Mouse (Mus musculus) frontal cortex, adult (tissue): ENCODE measurements at regions not wholly inside any gene's neighbourhood (a gene's known extent, or its start where the extent isn't known, plus 50 kb on each side); places are given as distances from the start of the nearest gene placed in this dataset.

Source experiments
- ATAC-seq: cut with Nextera tagmentation; 2 replicates; pipeline ENCODE4 v1.9.2; 2017; ENCODE audit warnings: mild to moderate bottlenecking, moderate library complexity, mixed read lengths; ENCODE audit not compliant: low TSS enrichment

GRCm38 (mm10) chr13:116795041-116795440, 230.3 kb downstream of the Parp8 start:
- ATAC-seq = no peak

- ATAC-seq = no peak
Observed at GRCm38 (mm10) chr13:116781616-116782015, 243.7 kb downstream of the Parp8 start.

DNA sequence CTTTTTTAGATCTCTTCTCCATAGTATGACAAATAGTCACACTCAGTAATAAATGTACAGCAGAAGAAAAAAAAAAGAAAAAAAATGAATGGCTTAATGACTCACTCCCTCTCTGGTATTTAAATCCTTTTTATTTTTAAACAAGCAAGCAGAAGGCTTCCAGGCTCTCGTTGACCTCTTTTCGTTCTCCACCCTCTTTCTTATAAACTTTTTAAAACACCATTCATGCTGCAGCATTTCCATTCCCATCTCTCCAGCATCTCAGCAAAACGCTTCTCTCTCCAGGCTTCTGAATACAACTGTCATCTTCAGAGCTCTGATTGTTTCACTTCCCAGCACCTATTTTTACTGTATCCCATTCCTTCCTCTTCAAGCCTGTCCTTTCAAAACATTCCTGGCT, 259.8 kb downstream of the Parp8 start:
- peak; percentile 90 for ATAC-seq

DNA sequence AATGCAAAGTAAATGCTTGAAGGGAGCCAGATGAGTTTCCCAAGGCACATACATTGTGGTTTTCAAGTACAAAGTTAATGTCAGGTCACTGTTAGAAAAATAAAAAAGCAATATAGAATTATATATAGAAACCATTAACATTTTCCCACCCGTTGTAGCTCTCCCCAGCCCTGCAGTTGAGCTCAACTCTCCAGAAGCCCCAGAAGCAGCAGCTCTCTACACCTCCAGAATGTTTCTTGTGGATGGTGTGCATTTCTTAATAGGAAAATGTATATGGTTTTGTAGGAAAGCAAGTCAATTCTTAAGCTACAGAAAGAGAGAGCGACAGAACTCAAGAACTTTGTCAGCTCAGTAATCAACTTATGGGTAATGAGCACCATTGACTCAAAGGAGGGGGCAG, 265.4 kb downstream of the Parp8 start:
- ATAC-seq = peak; percentile 90

- no peak for ATAC-seq
Observed at GRCm38 (mm10) chr13:116740825-116741224, 284.5 kb downstream of the Parp8 start.

DNA sequence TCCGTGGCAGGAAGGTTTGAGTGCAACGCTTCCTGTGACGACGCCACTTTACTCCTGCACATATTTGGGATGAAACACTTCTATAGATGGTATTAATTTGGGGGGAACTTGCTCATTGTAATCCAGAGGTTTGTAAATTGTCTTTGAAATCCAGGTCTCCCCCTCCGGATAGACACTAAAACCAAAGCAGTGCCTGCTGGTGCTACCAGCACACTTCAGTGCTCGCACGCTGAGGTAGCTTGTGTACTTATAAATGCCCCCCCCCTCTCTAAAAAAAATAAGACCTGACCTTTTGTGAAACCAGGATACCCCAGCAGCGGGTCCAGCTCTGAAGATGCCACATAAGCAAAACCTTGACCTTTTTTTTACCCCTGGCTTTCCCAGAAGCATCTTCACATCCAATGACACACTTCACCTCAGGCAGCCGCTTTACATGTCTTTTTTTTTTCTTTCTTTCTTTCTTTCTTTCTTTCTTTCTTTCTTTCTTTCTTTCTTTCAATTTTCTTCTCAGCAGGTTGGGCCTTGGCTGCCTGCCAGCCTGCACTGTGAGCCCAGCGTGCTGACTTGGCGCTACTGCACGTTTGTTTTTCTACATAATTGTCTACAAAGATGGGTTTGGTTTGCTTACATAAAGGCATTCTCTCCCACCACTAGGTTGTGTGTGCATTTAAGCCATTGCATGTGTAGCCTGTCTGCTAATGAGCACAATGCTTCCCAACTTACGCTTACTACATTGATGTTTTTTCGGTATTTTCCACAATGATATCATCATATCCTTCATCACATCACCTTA, 301.8 kb downstream of the Parp8 start:
- no peak for ATAC-seq

DNA sequence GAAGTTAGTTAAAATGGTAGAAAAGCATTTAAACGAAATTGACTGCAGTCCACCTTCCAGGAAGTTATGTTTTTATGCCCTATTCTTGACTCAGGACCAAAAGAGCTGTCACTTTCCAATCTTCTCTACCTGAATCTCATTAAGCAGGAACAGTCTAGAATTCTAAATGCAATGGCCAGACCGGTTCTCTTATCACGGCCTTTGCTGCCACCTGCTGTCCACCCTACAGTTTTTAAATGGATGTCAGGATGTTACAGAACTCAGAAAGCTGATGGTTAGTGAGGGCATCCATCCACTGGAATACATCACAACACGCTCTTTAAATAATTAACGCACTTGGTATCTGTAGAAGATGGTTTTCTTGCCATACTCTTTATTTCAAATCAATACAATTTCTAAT, 310.5 kb downstream of the Parp8 start:
- peak; percentile 83 for ATAC-seq

DNA sequence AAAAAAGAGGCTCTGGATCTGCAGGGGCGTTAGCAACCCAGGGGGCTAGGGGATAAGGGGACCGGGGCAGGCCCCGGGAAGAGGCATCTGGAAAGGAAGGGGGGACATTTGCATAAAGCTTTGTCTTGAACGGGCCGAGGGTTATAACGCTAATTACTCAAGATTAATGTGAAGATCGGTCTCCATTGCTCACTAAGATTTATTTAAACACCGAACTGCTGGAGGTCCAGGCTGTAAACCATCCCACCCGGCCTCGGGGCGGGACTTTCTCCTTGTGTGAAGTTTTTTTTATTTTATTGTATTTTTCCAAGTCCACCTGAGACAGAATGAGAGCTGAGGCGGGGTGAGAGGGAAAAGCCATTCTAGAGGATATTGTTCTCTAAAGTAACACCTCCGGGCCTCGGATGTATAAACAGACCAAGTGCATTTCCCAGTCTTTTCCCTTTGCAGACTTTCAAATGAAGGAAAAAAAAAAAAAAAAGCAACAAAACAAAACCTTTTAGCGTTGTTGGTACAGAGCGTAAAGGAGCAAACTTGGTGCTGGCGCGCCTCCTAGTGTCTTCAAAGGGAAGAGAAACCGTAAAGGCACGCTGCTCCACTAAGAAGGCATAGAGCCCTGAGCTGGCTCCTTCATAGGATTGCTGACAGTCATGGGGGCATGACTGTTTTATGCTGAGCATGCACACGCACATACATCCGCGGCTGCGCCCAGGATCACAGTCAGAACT, 313.3 kb downstream of the Parp8 start:
- peak; percentile 96 for ATAC-seq

GRCm38 (mm10) chr13:116711148-116711865, 314.0 kb downstream of the Parp8 start:
- no peak for ATAC-seq

DNA sequence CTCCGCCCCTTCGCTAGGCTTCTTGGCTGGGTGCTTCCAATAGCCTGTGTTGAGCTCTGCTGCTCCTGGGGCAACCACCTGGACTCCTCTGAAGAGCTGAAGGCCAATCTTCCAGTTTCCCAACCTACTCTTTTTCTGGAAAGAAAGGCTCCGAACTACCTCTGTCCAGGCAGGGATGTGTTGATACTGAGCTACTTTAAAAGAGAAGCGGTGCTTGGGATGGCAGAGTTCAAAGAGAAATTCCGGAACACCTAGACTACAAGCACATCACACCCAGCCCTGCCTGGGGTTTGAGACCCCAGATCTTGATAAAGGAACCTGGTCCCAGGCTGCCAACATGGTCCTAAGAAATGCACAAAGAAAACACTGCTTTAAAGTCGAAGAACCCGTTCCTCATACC, 315.7 kb downstream of the Parp8 start:
- ATAC-seq = no peak

DNA sequence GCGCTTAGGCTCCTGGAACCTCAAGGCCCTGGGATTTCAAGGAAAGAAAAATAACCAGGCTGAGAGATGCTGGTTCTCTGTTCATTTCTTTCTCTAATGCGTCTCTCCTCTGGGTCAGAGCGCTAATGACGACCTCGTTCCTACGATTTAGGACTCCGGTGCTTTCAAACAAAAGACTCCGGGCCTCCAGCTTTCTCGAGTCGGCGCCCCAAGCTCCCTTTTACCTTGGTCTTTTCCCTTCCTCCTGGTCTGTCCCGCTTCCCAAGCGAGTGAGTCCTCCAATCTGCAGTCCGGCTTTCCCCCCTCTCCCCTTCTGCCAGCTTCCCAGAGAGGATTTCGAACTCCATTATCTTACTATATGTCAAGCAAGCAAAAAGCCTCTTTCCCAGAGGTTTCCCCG, 316.5 kb downstream of the Parp8 start:
- ATAC-seq = no peak

GRCm38 (mm10) chr13:116708456-116708780, 316.9 kb downstream of the Parp8 start:
- no peak for ATAC-seq

DNA sequence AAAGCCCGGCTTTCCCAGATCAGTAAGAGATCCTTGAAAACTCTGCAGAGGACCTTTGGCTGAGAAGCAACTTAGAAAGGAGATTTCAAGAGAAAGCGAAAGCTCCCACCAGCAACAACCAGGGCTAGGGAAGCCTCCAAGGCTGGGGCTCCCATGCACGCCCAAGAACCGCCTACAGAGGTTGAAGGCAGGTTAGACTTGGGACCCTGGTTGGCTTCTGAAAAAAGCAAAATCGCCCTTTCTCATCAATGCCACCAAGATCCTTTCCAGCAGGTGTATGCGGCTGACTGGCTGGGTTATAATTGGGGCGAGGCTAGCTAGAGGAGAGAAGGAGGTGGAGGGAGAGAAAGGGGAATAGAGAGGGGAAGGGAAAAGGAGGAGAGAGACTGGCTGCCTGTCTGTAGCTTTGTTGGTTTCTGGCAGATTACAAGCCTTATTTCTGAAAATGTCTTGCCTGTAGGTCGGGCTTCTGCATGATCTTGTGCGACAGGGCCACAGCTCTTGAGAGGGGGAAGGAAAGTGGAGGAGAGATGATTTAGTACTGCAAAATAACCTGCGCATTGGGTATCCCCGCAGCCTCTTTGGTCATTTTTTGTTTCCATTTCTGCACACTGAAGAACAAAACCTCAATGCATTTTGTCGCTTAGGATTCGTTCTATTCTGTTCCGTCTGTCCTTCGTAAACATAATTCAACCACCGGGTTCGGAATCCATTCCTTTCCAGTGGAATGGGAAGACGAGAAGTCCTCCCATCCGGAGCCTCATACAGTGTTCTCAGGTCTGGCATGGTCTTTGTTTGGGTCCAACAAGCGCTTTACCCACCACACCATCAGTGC, 317.5 kb downstream of the Parp8 start:
- no peak for ATAC-seq

DNA sequence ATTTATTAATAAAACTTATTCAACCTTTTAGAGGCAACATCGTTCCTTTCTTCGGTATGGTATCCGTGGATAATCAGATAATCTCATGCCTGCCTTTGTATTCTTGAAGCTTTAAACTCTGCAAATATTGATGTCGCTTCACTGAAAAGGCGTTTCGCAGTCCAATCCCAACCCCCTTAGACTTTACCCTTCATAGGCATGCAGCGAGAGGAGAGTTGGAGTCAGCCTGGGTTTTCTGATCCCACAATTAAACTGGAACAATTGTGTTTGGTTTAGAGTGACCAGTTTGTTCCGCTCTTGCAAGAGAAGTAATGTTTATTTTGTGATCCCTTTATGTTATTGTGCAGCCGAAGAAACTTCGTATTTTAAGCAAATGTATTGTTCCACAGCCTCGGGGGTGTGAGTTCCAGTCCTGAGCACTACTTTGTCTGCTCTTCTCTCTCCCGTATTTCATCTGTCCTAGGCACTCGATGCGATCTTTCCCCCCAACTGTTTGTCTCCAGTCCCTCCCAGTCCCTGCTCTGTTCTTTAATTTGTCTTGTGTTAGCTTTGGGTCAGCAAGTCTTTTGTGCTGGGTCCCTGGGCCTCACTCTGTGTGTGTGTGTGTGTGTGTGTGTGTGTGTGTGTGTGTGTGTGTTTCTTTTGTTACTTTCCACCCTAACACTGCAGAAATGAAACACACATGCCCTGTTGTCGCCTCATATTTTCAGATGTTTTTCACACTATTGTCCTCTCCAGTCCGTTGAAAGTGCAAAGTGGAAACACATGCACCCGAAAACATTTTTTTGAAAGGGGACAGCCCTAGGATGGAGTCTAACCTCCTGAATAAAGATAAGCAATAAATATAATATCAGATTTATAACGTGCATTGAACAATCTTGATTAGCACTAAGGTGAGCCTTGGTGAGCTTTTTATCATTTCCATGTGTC, 318.7 kb downstream of the Parp8 start:
- no peak for ATAC-seq

- ATAC-seq = no peak
Observed at GRCm38 (mm10) chr13:116705611-116706386, 319.5 kb downstream of the Parp8 start.

- ATAC-seq = no peak
Observed at GRCm38 (mm10) chr13:116688714-116689113, 336.6 kb downstream of the Parp8 start.
